Mouse (Mus musculus) T-cell, adult 66 days (primary cell): Measurements from ENCODE around the gene Nyap1. TPM values are rescaled to one million over a fixed set of nuclear protein-coding genes. Genes with fewer than 3 reads are reported as not detected.

ENCODE experiments used
- total RNA-seq, 2 experiments: library from RNA; stranded (reverse); gene quantifications; 3 replicates in 1 of 2; 4 replicates in 1 of 2; pipeline ENCODE4 v1.2.4; 2023

The Nyap1 gene
- 1 to 10 TPM; 2.1 to 2.3 TPM for total RNA-seq

DNA sequence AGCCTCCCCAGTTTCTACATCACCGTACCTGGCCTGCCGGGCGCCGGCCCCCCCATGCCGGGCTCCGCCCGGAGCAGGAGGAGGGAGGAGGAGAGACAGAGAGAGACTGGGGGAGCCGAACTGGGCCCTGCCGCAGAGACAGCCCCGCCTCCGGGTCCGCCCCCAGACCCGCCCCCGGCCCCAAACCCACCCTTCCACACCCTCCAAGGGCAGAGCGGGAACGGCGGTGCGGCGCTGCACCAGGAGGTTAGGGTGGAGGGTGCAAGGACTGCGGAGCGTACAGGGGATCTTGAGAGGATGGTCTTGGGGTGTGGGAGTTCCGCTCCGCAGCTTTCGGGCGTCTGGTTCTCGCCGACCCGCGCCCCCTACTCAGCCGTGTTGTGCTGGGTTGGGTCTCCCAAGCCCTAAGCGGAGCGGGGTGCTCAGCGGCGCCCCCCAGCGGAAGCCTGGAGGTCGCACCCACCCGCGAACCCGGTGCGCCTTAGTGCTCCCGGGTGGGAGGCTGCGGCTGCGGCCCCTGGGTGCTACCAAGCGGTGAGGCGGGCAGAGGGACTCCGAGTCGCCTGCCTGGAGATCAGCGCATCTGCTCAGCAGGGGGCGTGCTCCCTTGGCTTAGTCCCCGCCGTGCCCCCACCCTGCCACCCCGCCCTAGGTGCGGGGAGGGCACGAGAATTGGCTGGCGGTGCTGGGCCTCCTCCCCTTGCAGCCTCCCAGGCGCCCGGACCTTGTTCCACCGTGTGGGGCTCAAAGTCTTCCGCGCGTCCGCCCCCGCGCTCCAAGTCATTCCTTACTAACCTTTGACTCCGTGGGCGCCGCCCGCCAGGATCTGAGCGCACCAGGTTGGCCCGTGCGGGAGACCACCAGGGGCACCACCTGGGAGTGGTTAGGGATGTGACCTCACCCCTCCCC, at the start of gene Nyap1:
Gene Nyap1, minus strand, starts transcription at position 585 of the 909 bp plus-strand sequence.

DNA sequence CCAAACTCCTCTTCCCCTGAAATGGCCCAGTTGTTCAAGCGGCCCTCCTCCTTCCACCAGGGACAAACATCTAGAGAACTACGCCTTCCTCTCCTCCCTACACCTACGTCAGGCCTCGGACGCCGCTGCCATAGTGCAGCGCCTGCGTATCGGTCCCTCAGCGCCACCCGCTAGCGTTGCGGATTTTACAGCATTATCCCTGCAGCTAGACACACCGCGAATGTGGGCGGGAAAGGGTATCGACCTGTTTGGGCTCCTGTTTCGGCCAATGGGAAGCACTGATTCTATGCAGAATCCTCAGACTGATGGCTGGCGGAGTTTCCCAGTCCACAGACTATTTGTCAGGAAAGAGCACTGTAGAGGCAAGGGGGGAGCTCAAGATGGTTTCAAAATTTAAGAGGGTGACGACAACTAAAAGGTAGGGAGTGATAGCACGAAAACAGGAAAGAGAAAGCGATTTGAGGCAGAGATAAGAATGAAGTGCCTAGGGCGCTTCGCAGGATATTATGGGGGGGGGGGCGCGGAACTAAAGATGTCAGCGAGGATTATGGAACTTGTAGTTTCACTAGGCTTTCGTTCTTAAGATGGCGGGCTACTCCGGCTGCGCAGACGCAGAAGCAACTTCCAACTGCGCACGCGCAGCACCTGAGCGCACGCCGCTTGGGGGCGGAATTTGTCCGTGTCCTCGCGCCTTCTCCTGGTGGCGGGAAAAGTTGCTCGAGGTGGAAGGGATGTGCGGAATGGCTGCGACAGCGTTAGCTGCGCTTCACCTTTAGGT, 45.9 kb upstream of the Nyap1 start, which contains the start of the genes Mepce and Zcwpw1:
Gene Mepce, minus strand, starts transcription at position 505 of the 778 bp plus-strand sequence.
Gene Zcwpw1, plus strand, starts transcription at position 648 of the 778 bp plus-strand sequence.

DNA sequence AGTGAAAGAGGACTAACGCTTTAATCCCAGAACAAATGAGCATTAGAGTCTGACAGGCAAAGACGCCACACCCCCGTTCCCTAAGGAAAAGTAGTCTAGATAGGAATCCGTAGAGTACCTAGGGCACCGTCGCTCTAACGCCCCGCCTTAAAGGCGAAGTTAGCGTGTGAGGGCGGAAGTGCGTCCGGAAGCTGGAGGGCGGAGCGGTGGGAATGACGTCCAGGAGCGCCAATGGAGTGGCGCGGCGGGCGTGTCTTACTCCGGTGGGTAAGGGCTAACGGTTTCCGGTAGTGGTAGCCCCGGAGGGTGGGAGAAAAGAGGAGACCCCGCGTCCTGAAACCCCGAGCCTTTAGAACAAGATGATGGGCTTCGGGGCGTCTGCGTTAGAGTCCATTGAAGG, 37.2 kb upstream of the Nyap1 start, which contains the start of gene Ppp1r35:
Gene Ppp1r35, plus strand, starts transcription at position 215 of the 400 bp plus-strand sequence.

DNA sequence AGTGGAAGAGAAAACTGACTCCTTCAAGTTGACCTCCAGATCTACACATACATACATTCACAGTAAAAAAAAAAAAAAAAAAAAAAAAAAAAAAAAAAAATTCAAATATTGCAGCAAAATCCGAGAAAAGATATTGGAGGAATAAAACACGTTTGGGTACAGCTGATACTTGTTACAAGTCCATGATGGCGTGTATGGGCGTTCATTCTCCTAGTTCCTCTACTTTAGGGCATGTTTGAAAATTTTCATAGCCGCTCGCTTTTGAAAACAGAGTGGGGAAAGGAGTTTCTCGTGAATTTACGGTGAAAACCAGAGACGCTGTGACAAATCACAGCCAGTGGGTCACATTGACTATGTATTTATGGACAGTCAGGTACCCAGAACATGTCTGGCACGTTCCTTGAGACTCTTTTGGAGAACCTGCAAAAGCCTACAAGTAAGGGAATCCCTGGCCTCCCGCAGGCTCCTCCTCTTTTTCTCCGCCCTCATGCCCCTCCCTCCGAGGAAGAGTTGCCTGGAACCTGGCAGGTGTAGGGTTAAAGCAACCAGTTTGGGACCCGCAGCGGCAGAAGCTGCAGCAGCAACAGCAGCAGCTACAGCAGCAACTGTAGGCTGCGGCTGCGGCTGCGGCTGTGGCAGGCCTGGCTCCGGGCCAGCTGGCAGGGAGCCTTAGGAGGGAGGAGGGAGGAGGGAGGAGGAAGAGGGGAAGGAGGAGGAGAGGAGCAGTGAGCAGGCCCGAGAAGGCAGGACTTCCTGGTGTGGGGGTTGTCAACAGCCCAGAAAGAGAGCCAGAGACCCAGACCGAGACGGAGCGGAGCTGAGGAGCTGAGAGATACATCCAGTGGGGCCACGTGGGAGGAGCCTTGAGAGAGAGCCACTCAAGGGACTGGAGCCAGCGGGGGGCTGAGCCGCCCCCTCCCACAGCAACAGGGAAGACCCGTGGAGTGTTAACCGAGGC, 4.1 kb upstream of the Nyap1 start, which contains the start of gene Tsc22d4:
Gene Tsc22d4, plus strand, starts transcription at position 517 of the 958 bp plus-strand sequence.

DNA sequence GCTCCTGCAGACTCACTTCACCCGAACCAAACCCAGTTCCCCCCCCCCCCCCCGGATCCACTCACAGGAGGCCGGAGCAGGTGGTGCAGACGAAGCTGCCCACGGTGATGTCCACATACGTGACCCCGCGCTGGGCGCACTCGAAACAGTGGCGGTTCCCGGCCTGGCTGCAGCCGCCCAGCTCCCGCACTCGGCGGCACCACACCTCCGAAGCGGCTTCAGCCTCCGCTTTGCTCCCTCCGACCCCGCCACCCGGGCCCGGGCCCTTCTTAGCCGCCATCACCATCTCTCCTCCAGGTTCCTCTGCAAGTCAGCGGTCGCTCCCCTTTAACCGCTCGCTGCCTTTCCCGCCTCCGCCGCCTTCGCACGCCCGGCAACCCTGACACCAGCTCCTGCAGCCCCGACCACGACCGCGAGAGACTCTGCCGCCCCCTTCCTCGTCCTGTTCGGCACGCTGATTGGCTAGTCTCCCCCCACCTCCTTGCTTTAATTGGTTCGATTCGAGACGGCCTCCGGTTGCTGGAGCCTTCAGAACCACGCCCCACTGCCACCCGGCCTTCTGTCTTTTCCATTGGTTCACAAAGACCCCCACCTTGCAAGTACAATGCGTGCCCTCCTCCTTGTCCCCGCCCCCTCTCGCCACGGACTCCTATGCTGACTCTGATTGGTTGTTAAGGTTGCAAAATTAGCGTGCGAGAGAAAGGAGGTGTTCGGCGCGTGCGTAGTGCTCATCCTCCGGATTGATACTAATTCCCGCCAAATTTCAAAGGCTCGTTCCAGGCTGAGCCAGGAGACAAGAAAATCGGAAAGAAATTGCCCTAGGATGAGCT, 56.9 kb downstream of the Nyap1 start, which contains the start of gene Agfg2:
Gene Agfg2, minus strand, starts transcription at position 433 of the 830 bp plus-strand sequence.

Other genes with a start within 250 kb of the Nyap1 start
- 10 to 100 TPM; 22.7 to 28.5 TPM for gene Pop7, start 239.1 kb downstream of the Nyap1 start, total RNA-seq
- gene Gigyf1, start 223.1 kb downstream of the Nyap1 start, total RNA-seq, result 10 to 100 TPM; 95.7 to 97.2 TPM
- gene Epo, start 208.4 kb downstream of the Nyap1 start, total RNA-seq, result not detected
- gene Gnb2, start 208.1 kb downstream of the Nyap1 start, total RNA-seq, result 100 to 1,000 TPM; 327 to 334 TPM
- gene Actl6b, start 188.1 kb downstream of the Nyap1 start, total RNA-seq, result not detected
- gene Tfr2, start 171.8 kb downstream of the Nyap1 start, total RNA-seq, result 1 to 10 TPM; 1.9 to 2.2 TPM
- gene Mospd3, start 140.5 kb downstream of the Nyap1 start, total RNA-seq, result 10 to 100 TPM; 32.7 to 38.3 TPM
- under 1 TPM; 0.47 to 0.93 TPM for gene Pcolce, start 127.8 kb downstream of the Nyap1 start, total RNA-seq
- gene Fbxo24, start 112.6 kb downstream of the Nyap1 start, total RNA-seq, result under 1 TPM in 1 of 2 experiments, not detected in 1; 0.50 TPM
- 100 to 1,000 TPM; 189 to 193 TPM for gene Lrch4, start 112.5 kb downstream of the Nyap1 start, total RNA-seq
- 10 to 100 TPM; 61.4 to 68.4 TPM for gene Gm20605, start 112.4 kb downstream of the Nyap1 start, total RNA-seq
- 100 to 1,000 TPM in 1 of 2 experiments, 10 to 100 TPM in 1; 98.4 to 116 TPM for gene Sap25, start 100.3 kb downstream of the Nyap1 start, total RNA-seq
- gene Irs3, start 95.9 kb downstream of the Nyap1 start, total RNA-seq, result 1 to 10 TPM in 1 of 2 experiments, under 1 TPM in 1; 0.58 to 1.2 TPM
- 10 to 100 TPM; 24.7 to 27.5 TPM for gene Agfg2, start 56.9 kb downstream of the Nyap1 start, total RNA-seq
- gene Tsc22d4, start 4.1 kb upstream of the Nyap1 start, total RNA-seq, result 100 to 1,000 TPM; 231 to 235 TPM
- 10 to 100 TPM; 23.2 to 26.0 TPM for gene Ppp1r35, start 37.2 kb upstream of the Nyap1 start, total RNA-seq
- gene Mepce, start 46.0 kb upstream of the Nyap1 start, total RNA-seq, result 100 to 1,000 TPM; 120 to 126 TPM
- 10 to 100 TPM; 19.2 to 22.2 TPM for gene Zcwpw1, start 46.2 kb upstream of the Nyap1 start, total RNA-seq
- gene Pilra, start 94.7 kb upstream of the Nyap1 start, total RNA-seq, result 1 to 10 TPM; 3.2 to 3.3 TPM
- 1 to 10 TPM; 1.7 to 2.7 TPM for gene Pilrb1, start 116.5 kb upstream of the Nyap1 start, total RNA-seq
- gene Pilrb2, start 130.2 kb upstream of the Nyap1 start, total RNA-seq, result 1 to 10 TPM in 1 of 2 experiments, not detected in 1; 2.4 TPM
- gene Cyp3a13, start 180.0 kb upstream of the Nyap1 start, total RNA-seq, result not detected
- not detected for gene Gjc3, start 221.5 kb upstream of the Nyap1 start, total RNA-seq
- gene Azgp1, start 239.9 kb upstream of the Nyap1 start, total RNA-seq, result not detected